Mouse (Mus musculus): ENCODE measurements around the gene Chrna9. TPM values are rescaled to one million over a fixed set of nuclear protein-coding genes. Genes with fewer than 3 reads are reported as not detected.
A peak's percentile ranks its signal among the peaks of the same experiment; 100 is the strongest.
"Not testable (repeated sequence)": the region's sequence is repeated elsewhere in the genome, so short reads cannot be mapped to it uniquely, and the experiment has no call there.

The Chrna9 gene
- polyA plus RNA-seq, 1 experiment: 0.69 TPM

- WGBS: 92% methylated on average over 16 of the region's 16 CpGs
These were observed 19.7 kb downstream of the Chrna9 start for GRCm38 (mm10) chr5:65954130-65955080.

GRCm38 (mm10) chr5:65955343-65956143 is 20.8 kb downstream of the Chrna9 start:
- WGBS: 40% methylated on average over 23 of the region's 23 CpGs
- peak; percentile 63 for DNase-seq (ENCODE audit: low read depth, low spot score)

More at GRCm38 (mm10) chr5:65954130-65955080, 19.7 kb downstream of the Chrna9 start:
- no peak for DNase-seq (ENCODE audit: low read depth, low spot score)

- 75% methylated on average over 9 of the region's 9 CpGs for WGBS
- no peak for DNase-seq (ENCODE audit: low read depth, low spot score)
These were observed 21.7 kb downstream of the Chrna9 start for GRCm38 (mm10) chr5:65956144-65957008.

GRCm38 (mm10) chr5:65958597-65958996 is 23.9 kb downstream of the Chrna9 start:
- 2% methylated on average over 4 of the region's 4 CpGs for WGBS
- DNase-seq (ENCODE audit: low read depth, low spot score): no peak

GRCm38 (mm10) chr5:65959893-65960596 is 25.3 kb downstream of the Chrna9 start:
- no peak for DNase-seq (ENCODE audit: low read depth, low spot score)
- 89% methylated on average over 5 of the region's 5 CpGs for WGBS

GRCm38 (mm10) chr5:65960597-65960950 is 25.9 kb downstream of the Chrna9 start:
- DNase-seq (ENCODE audit: low read depth, low spot score): no peak
- 88% methylated on average over 11 of the region's 11 CpGs for WGBS

GRCm38 (mm10) chr5:65963291-65963690 is 28.6 kb downstream of the Chrna9 start:
- 90% methylated on average over 5 of the region's 5 CpGs for WGBS

GRCm38 (mm10) chr5:65965771-65966279 is 31.1 kb downstream of the Chrna9 start:
- 70% methylated on average over 7 of the region's 7 CpGs for WGBS
- no peak for DNase-seq (ENCODE audit: low read depth, low spot score)

More at GRCm38 (mm10) chr5:65963291-65963690, 28.6 kb downstream of the Chrna9 start:
- DNase-seq (ENCODE audit: low read depth, low spot score): no peak

GRCm38 (mm10) chr5:65967091-65967490 is 32.4 kb downstream of the Chrna9 start:
- no peak for DNase-seq (ENCODE audit: low read depth, low spot score)
- WGBS: 81% methylated on average over 12 of the region's 12 CpGs

- 90% methylated on average over 3 of the region's 3 CpGs for WGBS
- DNase-seq (ENCODE audit: low read depth, low spot score): no peak
These were observed 33.3 kb downstream of the Chrna9 start for GRCm38 (mm10) chr5:65968004-65968403.

GRCm38 (mm10) chr5:65973189-65973588 is 38.5 kb downstream of the Chrna9 start:
- no peak for DNase-seq (ENCODE audit: low read depth, low spot score)
- 64% methylated on average over 2 of the region's 2 CpGs for WGBS

GRCm38 (mm10) chr5:65975731-65976130 is 41.0 kb downstream of the Chrna9 start:
- 86% methylated on average over 13 of the region's 13 CpGs for WGBS
- DNase-seq (ENCODE audit: low read depth, low spot score): no peak

GRCm38 (mm10) chr5:65986426-65986825 is 51.7 kb downstream of the Chrna9 start:
- WGBS: 91% methylated on average over 5 of the region's 5 CpGs
- DNase-seq (ENCODE audit: low read depth, low spot score): no peak

- WGBS: 74% methylated on average over 3 of the region's 3 CpGs
- not testable (repeated sequence) for DNase-seq (ENCODE audit: low read depth, low spot score)
These were observed 52.3 kb downstream of the Chrna9 start for GRCm38 (mm10) chr5:65987004-65987403.

GRCm38 (mm10) chr5:65991191-65991590 is 56.5 kb downstream of the Chrna9 start:
- 34% methylated on average over 2 of the region's 2 CpGs for WGBS
- DNase-seq (ENCODE audit: low read depth, low spot score): no peak

- 46% methylated on average over 6 of the region's 6 CpGs for WGBS
- DNase-seq (ENCODE audit: low read depth, low spot score): no peak
These were observed 59.9 kb downstream of the Chrna9 start for GRCm38 (mm10) chr5:65994643-65995042.

- DNase-seq (ENCODE audit: low read depth, low spot score): no peak
These were observed 63.1 kb downstream of the Chrna9 start for GRCm38 (mm10) chr5:65997813-65998212.

- no peak for DNase-seq (ENCODE audit: low read depth, low spot score)
- WGBS: 53% methylated on average over 7 of the region's 7 CpGs
These were observed 64.4 kb downstream of the Chrna9 start for GRCm38 (mm10) chr5:65999106-65999505.

- DNase-seq (ENCODE audit: low read depth, low spot score): no peak
- 34% methylated on average over 7 of the region's 7 CpGs for WGBS
These were observed 65.4 kb downstream of the Chrna9 start for GRCm38 (mm10) chr5:66000074-66000473.
